In genomic region chr1:143701736-143702135, GRCm38 (mm10) we compare ENCODE assay signal across 8 mouse cellular contexts. TPM values are rescaled to one million over a fixed set of nuclear protein-coding genes. Genes with fewer than 3 reads are reported as not detected.
DNase-seq lines count a peak whose midpoint lies in the region; ATAC-seq and TF ChIP-seq lines count a peak whose summit lies in the region.

No protein-coding gene starts in this region.

- H3K9me3 ChIP-seq in forebrain, embryonic 11.5 days (ENCODE audit: control insufficient read depth, low read length): no peaks in the 10 kb centered on the region
- H3K9me3 ChIP-seq in liver, embryonic 15.5 days (replicated peaks): no peaks in the 10 kb centered on the region

- H3K79me3 ChIP-seq in C2C12 (ENCODE audit: low read depth): peaks cover 50% of the 10 kb centered on the region

- TF ChIP-seq CTCF in heart, adult 2 months (IDR thresholded peaks at IDR 0.05): no peak
- no peak for TF ChIP-seq CTCF in C2C12 (IDR thresholded peaks at IDR 0.05; ENCODE audit: control insufficient read depth, insufficient read depth, insufficient read length)

- H3K36me3 ChIP-seq in heart, adult 2 months (ENCODE audit: control insufficient read depth, insufficient read depth, low read length): peaks cover 14% of the 10 kb centered on the region
- H3K36me3 ChIP-seq in C2C12 (ENCODE audit: control insufficient read depth, insufficient read depth): peaks cover 18% of the 10 kb centered on the region
- H3K36me3 ChIP-seq in forebrain, embryonic 11.5 days (ENCODE audit: control insufficient read depth, insufficient read depth, low read length): no peaks in the 10 kb centered on the region
- H3K36me3 ChIP-seq in liver, embryonic 15.5 days (replicated peaks): peaks cover 11% of the 10 kb centered on the region

- WGBS in heart, adult 2 months: 0% methylated on average over 13 of the region's 13 CpGs
- WGBS in forebrain, embryonic 11.5 days: under 1% methylated on average over 13 of the region's 13 CpGs
- WGBS in liver, embryonic 15.5 days (ENCODE audit: insufficient replicate concordance): under 1% methylated on average over 13 of the region's 13 CpGs

- no peak for DNase-seq in heart, adult 2 months
- DNase-seq in heart, postnatal 36 days: no peak
- DNase-seq in forebrain, embryonic 11.5 days (ENCODE audit: low spot score): no peak
- no peak for DNase-seq in urinary bladder, postnatal 4 days (ENCODE audit: low spot score in 2 of 2)
- DNase-seq in adrenal gland, postnatal 25 days: no peak
- DNase-seq in layer of hippocampus, postnatal 10 days (ENCODE audit: low spot score in 2 of 2): no peak

- peak overlapping the region; percentile 59 for H3ac ChIP-seq in C2C12 (ENCODE audit: control insufficient read depth, insufficient read length, low read depth)

- no peaks in the 10 kb centered on the region for H3K27me3 ChIP-seq in heart, adult 2 months (ENCODE audit: control insufficient read depth, insufficient read depth, low read length)
- no peaks in the 10 kb centered on the region for H3K27me3 ChIP-seq in C2C12 (ENCODE audit: control insufficient read depth, insufficient read depth, insufficient read length)
- no peaks in the 10 kb centered on the region for H3K27me3 ChIP-seq in forebrain, embryonic 11.5 days (ENCODE audit: control insufficient read depth, insufficient read depth, low read length)
- no peaks in the 10 kb centered on the region for H3K27me3 ChIP-seq in liver, embryonic 15.5 days

- no peaks in the 10 kb centered on the region; the same call in 1 of the 2 replicates for H3K4me1 ChIP-seq in heart, adult 2 months (ENCODE audit: control insufficient read depth, insufficient read depth, low read length)
- H3K4me1 ChIP-seq in forebrain, embryonic 11.5 days (replicated peaks; ENCODE audit: control insufficient read depth, insufficient read depth, low read length): peaks cover 2% of the 10 kb centered on the region; the same call in 1 of the 2 replicates
- H3K4me1 ChIP-seq in liver, embryonic 15.5 days (replicated peaks): peaks cover 21% of the 10 kb centered on the region

- TF ChIP-seq POLR2A in heart, adult 2 months (IDR thresholded peaks at IDR 0.05; ENCODE audit: insufficient read depth, low read depth, low read length): no peak

- intact Hi-C loops in heart, adult 2 months (cut with DNase I): loop anchor here (1.0 to 5.0 kb wide), 3 partner anchors 38 to 306 kb away; partner anchors contain the start of genes Trove2 and Uchl5
- intact Hi-C loops in heart, postnatal 36 days (cut with DNase I): loop anchor here (1.0 to 5.0 kb wide), 2 partner anchors 76 to 301 kb away; partner anchors contain the start of genes Rgs2, Trove2 and Uchl5

- no peak for TF ChIP-seq EP300 in heart, adult 2 months (IDR thresholded peaks at IDR 0.05; ENCODE audit: insufficient read depth, low read depth, low read length)

- peak overlapping the region; percentile 75 for H3K4me2 ChIP-seq in forebrain, embryonic 11.5 days (ENCODE audit: low read depth, low read length, severe bottlenecking)
- H3K4me2 ChIP-seq in liver, embryonic 15.5 days: peak overlapping the region; percentile 93

- no peak for ATAC-seq in forebrain, embryonic 11.5 days (replicated peaks; ENCODE audit: low FRiP score)
- ATAC-seq in liver, embryonic 15.5 days (ENCODE audit: insufficient read depth): no peak

- no peaks in the 10 kb centered on the region; the same call in 1 of the 2 replicates for H3K79me2 ChIP-seq in heart, adult 2 months (replicated peaks; ENCODE audit: control insufficient read depth, insufficient read depth, low read length)
- peaks cover 58% of the 10 kb centered on the region for H3K79me2 ChIP-seq in C2C12 (ENCODE audit: control insufficient read depth, insufficient read depth)

- H3K9ac ChIP-seq in heart, adult 2 months (ENCODE audit: low read depth, low read length): peak overlapping the region; percentile 97
- peak overlapping the region; percentile 90 for H3K9ac ChIP-seq in forebrain, embryonic 11.5 days (ENCODE audit: low read length)
- peak overlapping the region; percentile 90 for H3K9ac ChIP-seq in liver, embryonic 15.5 days

- peak overlapping the region; percentile 91 for H3K4me3 ChIP-seq in heart, adult 2 months
- H3K4me3 ChIP-seq in C2C12 (ENCODE audit: insufficient read depth, poor library complexity, severe bottlenecking): peak overlapping the region; percentile 85
- peak overlapping the region; percentile 71 for H3K4me3 ChIP-seq in forebrain, embryonic 11.5 days (ENCODE audit: low read depth, low read length)
- peak overlapping the region; percentile 92 for H3K4me3 ChIP-seq in liver, embryonic 15.5 days (replicated peaks)

- peak overlapping the region; percentile 90 for H3K27ac ChIP-seq in heart, adult 2 months
- peak overlapping the region; percentile 77; the same call in 1 of the 2 replicates for H3K27ac ChIP-seq in forebrain, embryonic 11.5 days (ENCODE audit: low read depth, low read length)
- peak overlapping the region; percentile 94 for H3K27ac ChIP-seq in liver, embryonic 15.5 days (replicated peaks)

TF ChIP-seq in C2C12, 6 proteins besides CTCF, POLR2A, EP300 and RAD21:
- TF ChIP-seq MYOD1 (IDR thresholded peaks at IDR 0.05; ENCODE audit: control insufficient read depth, insufficient read length, low read depth): no peak
- no peak for TF ChIP-seq MYOG (IDR thresholded peaks at IDR 0.05; ENCODE audit: control insufficient read depth, extremely low read depth, insufficient read length)
- TF ChIP-seq FOSL1 (IDR thresholded peaks at IDR 0.05; ENCODE audit: insufficient read depth, low read length, poor library complexity, severe bottlenecking): no peak
- no peak for TF ChIP-seq CEBPB (IDR thresholded peaks at IDR 0.05; ENCODE audit: low read depth)
- TF ChIP-seq USF1 (IDR thresholded peaks at IDR 0.05; ENCODE audit: low read depth): no peak
- TF ChIP-seq MAX (IDR thresholded peaks at IDR 0.05): no peak

RNA-seq across cellular contexts. Expression of gene Cdc73, which starts 1.0 kb away (rescaled TPM):
- total RNA-seq in heart, adult 2 months (2021): 10 to 100 TPM; 49.2 to 57.9 TPM
- polyA plus RNA-seq in heart, adult 2 months (2012; rRNA removed): 2.8 and 7.6 TPM in 2 replicates
- 10 to 100 TPM; 52.5 to 56.5 TPM for total RNA-seq in heart, postnatal 36 days (2021)
- 17.4 TPM for polyA plus RNA-seq in C2C12 (2012; fragmentation: generic; extraction: Trizol)
- 30.1 and 31.5 TPM in 2 replicates for polyA plus RNA-seq in forebrain, embryonic 11.5 days (2014; fragmentation: Nextera tagmentation; extraction: Ambion mirVana)
- polyA plus RNA-seq in liver, embryonic 15.5 days (2015; fragmentation: Nextera tagmentation; extraction: Ambion mirVana): 12.7 and 13.4 TPM in 2 replicates
- total RNA-seq in adrenal gland, postnatal 25 days (2021): 98.2 and 110 TPM in 2 replicates
- total RNA-seq in layer of hippocampus, postnatal 10 days (2021): 10 to 100 TPM; 48.0 to 49.2 TPM

RNA-seq across cellular contexts. Expression of gene Glrx2, which starts 14.4 kb away (rescaled TPM):
- 10 to 100 TPM; 68.6 to 77.1 TPM for total RNA-seq in heart, adult 2 months (2021)
- polyA plus RNA-seq in heart, adult 2 months (2012; rRNA removed): 18.2 and 33.0 TPM in 2 replicates
- total RNA-seq in heart, postnatal 36 days (2021): 10 to 100 TPM; 81.7 to 87.3 TPM
- 63.7 TPM for polyA plus RNA-seq in C2C12 (2012; fragmentation: generic; extraction: Trizol)
- 90.9 and 99.5 TPM in 2 replicates for polyA plus RNA-seq in forebrain, embryonic 11.5 days (2014; fragmentation: Nextera tagmentation; extraction: Ambion mirVana)
- polyA plus RNA-seq in liver, embryonic 15.5 days (2015; fragmentation: Nextera tagmentation; extraction: Ambion mirVana): 41.4 and 51.2 TPM in 2 replicates
- 86.3 and 89.7 TPM in 2 replicates for total RNA-seq in adrenal gland, postnatal 25 days (2021)
- total RNA-seq in layer of hippocampus, postnatal 10 days (2021): 100 to 1,000 TPM; 109 to 112 TPM
